Mouse (Mus musculus) hindbrain, embryonic 11.5 days (tissue): ENCODE results near the gene Defb23. TPM values are rescaled to one million over a fixed set of nuclear protein-coding genes. Genes with fewer than 3 reads are reported as not detected.
A peak's percentile ranks its signal among the peaks of the same experiment; 100 is the strongest.
"Not testable (repeated sequence)": the region's sequence is repeated elsewhere in the genome, so short reads cannot be mapped to it uniquely, and the experiment has no call there.

Experiments used
- ATAC-seq: fragments of 200-750 bp; cut with Nextera tagmentation; 2 replicates; pipeline ENCODE4 v1.8.0; 2017; ENCODE audit warnings: mild to moderate bottlenecking, moderate TSS enrichment, moderate library complexity; ENCODE audit not compliant: low FRiP score
- DNase-seq: peaks from one replicate; pipeline ENCODE4 v3.0.0-alpha.2; 2015; ENCODE audit warnings: low spot score
- H3K27ac ChIP-seq: fragments of 300-500 bp; sonication (generic); 2 replicates; pipeline ENCODE4 v1.5.1; 2014; ENCODE audit warnings: mild to moderate bottlenecking, low read depth, low read length
- H3K27me3 ChIP-seq: fragments of 300-500 bp; sonication (generic); 2 replicates; pipeline ENCODE4 v1.6.1; 2014; ENCODE audit warnings: mild to moderate bottlenecking, low read length, moderate library complexity, mixed read lengths; ENCODE audit not compliant: control insufficient read depth, insufficient read depth
- H3K36me3 ChIP-seq: fragments of 300-500 bp; sonication (generic); 2 replicates; pipeline ENCODE4 v1.6.1; 2014; ENCODE audit warnings: mild to moderate bottlenecking, low read length, moderate library complexity, mixed read lengths; ENCODE audit not compliant: control insufficient read depth, insufficient read depth
- H3K4me1 ChIP-seq: fragments of 300-500 bp; sonication (generic); replicated peaks from 2 replicates; pipeline ENCODE4 v1.6.1; 2014; ENCODE audit warnings: low read length, mixed read lengths; ENCODE audit not compliant: control insufficient read depth, insufficient read depth
- H3K4me2 ChIP-seq: fragments of 300-500 bp; sonication (generic); replicated peaks from 2 replicates; pipeline ENCODE4 v1.6.1; 2014; ENCODE audit warnings: mild to moderate bottlenecking, low read depth, low read length
- H3K4me3 ChIP-seq: fragments of 300-500 bp; sonication (generic); 2 replicates; pipeline ENCODE4 v1.5.1; 2014; ENCODE audit warnings: low read depth, low read length
- H3K9ac ChIP-seq: fragments of 300-500 bp; sonication (generic); 2 replicates; pipeline ENCODE4 v1.6.1; 2014; ENCODE audit warnings: low read depth, low read length
- H3K9me3 ChIP-seq: fragments of 300-500 bp; sonication (generic); 2 replicates; pipeline ENCODE4 v1.6.1; 2016; ENCODE audit warnings: low read length; ENCODE audit not compliant: control insufficient read depth
- WGBS: fragments of 180-500 bp; shearing (Covaris S2); extraction: QIAGEN DNeasy Blood & Tissue Kit; methylation state at CpG from one replicate; pipeline ENCODE4 v1.1.7; 2014; 5-methylcytosine and 5-hydroxymethylcytosine counted together
- polyA plus RNA-seq: library from polyadenylated mRNA; unstranded; fragments of >200 nt; fragmentation: Nextera tagmentation; extraction: Ambion mirVana; gene quantifications from 2 replicates; pipeline ENCODE4 v1.2.1, GENCODE M21; 2014

The Defb23 gene
- polyA plus RNA-seq, 1 experiment from 2014 or later, result not detected

GRCm38 (mm10) chr2:152446642-152447041 is 17.8 kb downstream of the Defb23 start:
- no peak for DNase-seq
- Histone ChIP-seq H3K4me1 (no peaks in the 10 kb centered on the region), H3K4me3 (no peak overlapping the region), H3K4me2 (no peak overlapping the region), H3K36me3 (no peaks in the 10 kb centered on the region), H3K9ac (no peak overlapping the region), H3K27me3 (no peaks in the 10 kb centered on the region), H3K27ac (no peak overlapping the region), H3K9me3 (no peaks in the 10 kb centered on the region)
- 72% methylated on average over 2 of the region's 2 CpGs for WGBS
- no peak for ATAC-seq

- 86% methylated on average over 8 of the region's 8 CpGs for WGBS
- H3K4me3 ChIP-seq, result no peak overlapping the region
- no peak overlapping the region for H3K4me2 ChIP-seq
- no peaks in the 10 kb centered on the region for H3K4me1 ChIP-seq
- no peak for DNase-seq
- no peaks in the 10 kb centered on the region for H3K9me3 ChIP-seq
- H3K27me3 ChIP-seq, result no peaks in the 10 kb centered on the region
- no peaks in the 10 kb centered on the region for H3K36me3 ChIP-seq
- no peak overlapping the region for H3K9ac ChIP-seq
- H3K27ac ChIP-seq, result no peak overlapping the region
- no peak for ATAC-seq
These were observed 21.1 kb downstream of the Defb23 start for GRCm38 (mm10) chr2:152443281-152443680.

DNA sequence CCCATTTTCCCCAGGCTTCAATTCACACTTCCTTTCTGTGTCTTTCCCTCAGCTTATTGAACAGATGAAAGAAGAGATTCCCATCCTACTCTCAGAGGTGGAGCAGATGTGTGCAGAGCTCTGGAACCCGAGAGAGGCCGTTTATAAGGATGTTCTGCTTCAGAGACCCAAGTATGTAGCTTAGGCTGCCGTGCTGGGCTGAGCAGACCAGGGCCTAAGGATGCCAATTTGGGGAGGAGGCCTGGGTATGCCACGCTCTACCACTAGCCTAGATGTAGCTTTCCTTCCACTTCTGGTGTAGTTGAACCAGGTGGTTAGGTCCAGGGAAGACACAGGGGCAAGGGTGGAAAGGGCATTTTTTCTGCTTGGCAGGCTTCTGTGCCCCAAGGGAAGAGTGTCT is 22.1 kb downstream of the Defb23 start:
- Histone ChIP-seq H3K4me2 (no peak overlapping the region), H3K4me3 (no peak overlapping the region), H3K27ac (no peak overlapping the region), H3K9ac (no peak overlapping the region), H3K4me1 (no peaks in the 10 kb centered on the region), H3K27me3 (no peaks in the 10 kb centered on the region), H3K9me3 (no peaks in the 10 kb centered on the region), H3K36me3 (no peaks in the 10 kb centered on the region)
- ATAC-seq (no peak), DNase-seq (no peak)
- WGBS, result 75% methylated on average over 4 of the region's 4 CpGs

DNA sequence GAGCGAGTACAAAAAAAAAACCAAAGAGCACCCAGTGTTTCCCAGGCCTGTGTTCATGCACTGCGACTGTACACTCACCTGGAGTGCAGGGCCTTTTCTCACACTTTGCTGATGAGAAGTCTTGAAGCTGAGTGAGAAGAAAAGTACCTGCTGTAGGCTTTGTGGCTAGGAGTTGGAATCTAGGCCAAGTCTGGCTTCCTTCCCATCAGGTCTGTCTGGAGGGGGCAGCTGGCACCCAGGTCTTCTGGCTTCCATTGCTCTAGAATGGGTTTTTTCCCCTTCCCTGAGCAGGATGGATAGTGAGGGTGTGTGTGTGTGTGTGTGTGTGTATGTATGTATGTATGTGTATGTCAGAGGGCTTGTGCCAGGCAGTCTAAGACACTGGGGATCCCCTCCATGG is 24.6 kb downstream of the Defb23 start:
- ATAC-seq (no peak), DNase-seq (no peak)
- H3K27me3 ChIP-seq, result no peaks in the 10 kb centered on the region
- H3K4me2 ChIP-seq, result no peak overlapping the region
- no peaks in the 10 kb centered on the region for H3K9me3 ChIP-seq
- H3K36me3 ChIP-seq, result no peaks in the 10 kb centered on the region
- WGBS, result 94% methylated on average over 2 of the region's 2 CpGs
- no peak overlapping the region for H3K9ac ChIP-seq
- H3K4me3 ChIP-seq, result no peak overlapping the region
- H3K4me1 ChIP-seq, result no peaks in the 10 kb centered on the region
- no peak overlapping the region for H3K27ac ChIP-seq

GRCm38 (mm10) chr2:152438963-152439362 is 25.5 kb downstream of the Defb23 start:
- DNase-seq (no peak), ATAC-seq (no peak)
- Histone ChIP-seq H3K4me3 (no peak overlapping the region), H3K9ac (no peak overlapping the region), H3K4me2 (no peak overlapping the region), H3K36me3 (no peaks in the 10 kb centered on the region), H3K9me3 (no peaks in the 10 kb centered on the region), H3K27me3 (no peaks in the 10 kb centered on the region), H3K4me1 (no peaks in the 10 kb centered on the region), H3K27ac (no peak overlapping the region)
- WGBS, result 74% methylated on average over 1 of the region's 1 CpGs

GRCm38 (mm10) chr2:152436983-152437860 is 27.2 kb downstream of the Defb23 start:
- Histone ChIP-seq H3K4me2 (peak overlapping the region; percentile 44), H3K4me3 (peak overlapping the region; percentile 20; the same call in 1 of the 2 replicates), H3K9me3 (no peaks in the 10 kb centered on the region), H3K9ac (peak overlapping the region; percentile 46; the same call in 1 of the 2 replicates), H3K36me3 (no peaks in the 10 kb centered on the region), H3K27ac (no peak overlapping the region), H3K27me3 (no peaks in the 10 kb centered on the region), H3K4me1 (no peaks in the 10 kb centered on the region)
- WGBS, result 3% methylated on average over 23 of the region's 23 CpGs
- DNase-seq, result peak; percentile 94
- peak; percentile 75 for ATAC-seq

DNA sequence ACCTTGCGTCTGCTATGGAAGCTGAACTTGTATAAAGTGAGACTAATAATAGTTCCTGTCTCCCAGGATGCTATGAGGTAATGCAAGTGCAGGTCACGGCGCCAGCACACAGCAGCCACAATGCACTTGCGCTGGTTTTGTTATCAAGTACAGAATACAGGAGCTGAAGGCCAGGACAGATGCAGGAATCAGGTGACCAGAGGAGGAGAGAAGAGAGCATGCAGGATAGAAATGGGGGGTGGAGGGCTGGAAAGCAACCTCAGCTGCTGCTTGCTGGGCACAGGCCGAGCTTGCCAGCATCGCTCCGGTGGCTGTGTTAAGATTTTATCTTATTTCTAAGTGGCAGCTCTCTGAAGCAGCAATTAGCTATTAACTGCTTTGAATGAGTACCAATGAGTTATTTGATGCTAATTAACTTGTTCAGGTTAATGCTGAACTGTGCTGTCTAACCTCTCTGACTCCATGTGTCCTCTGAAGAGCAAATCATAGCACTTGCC is 28.0 kb downstream of the Defb23 start:
- no peaks in the 10 kb centered on the region for H3K36me3 ChIP-seq
- no peak overlapping the region for H3K4me2 ChIP-seq
- H3K27ac ChIP-seq, result no peak overlapping the region
- no peak overlapping the region for H3K4me3 ChIP-seq
- no peak overlapping the region for H3K9ac ChIP-seq
- 81% methylated on average over 7 of the region's 7 CpGs for WGBS
- H3K27me3 ChIP-seq, result no peaks in the 10 kb centered on the region
- no peaks in the 10 kb centered on the region for H3K4me1 ChIP-seq
- H3K9me3 ChIP-seq, result no peaks in the 10 kb centered on the region
- DNase-seq (no peak), ATAC-seq (no peak)

DNA sequence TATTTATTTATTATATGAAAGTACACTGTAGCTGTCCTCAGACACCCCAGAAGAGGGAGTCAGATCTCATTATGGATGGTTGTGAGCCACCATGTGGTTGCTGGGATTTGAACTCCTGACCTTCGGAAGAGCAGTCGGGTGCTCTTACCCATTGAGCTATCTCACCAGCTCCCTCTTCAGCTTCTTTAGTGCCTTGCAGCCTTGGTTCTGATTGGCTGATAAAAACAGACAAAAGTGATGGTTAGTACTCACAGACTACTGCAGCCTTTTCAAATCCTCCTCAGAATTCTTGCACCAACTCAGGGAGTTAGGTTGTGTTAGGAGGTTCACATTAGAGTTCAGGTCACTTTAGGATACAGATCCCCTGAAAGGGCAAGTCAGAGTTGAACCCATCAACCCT is 35.9 kb downstream of the Defb23 start:
- not testable (repeated sequence) for H3K27ac ChIP-seq, H3K4me1 ChIP-seq, DNase-seq, H3K4me3 ChIP-seq, H3K36me3 ChIP-seq, H3K9me3 ChIP-seq, H3K4me2 ChIP-seq, H3K9ac ChIP-seq, H3K27me3 ChIP-seq, ATAC-seq
- 79% methylated on average over 2 of the region's 2 CpGs for WGBS

- no peak overlapping the region for H3K4me2 ChIP-seq
- no peaks in the 10 kb centered on the region for H3K9me3 ChIP-seq
- 3% methylated on average over 11 of the region's 12 CpGs for WGBS
- no peaks in the 10 kb centered on the region for H3K27me3 ChIP-seq
- ATAC-seq (no peak), DNase-seq (no peak)
- no peaks in the 10 kb centered on the region for H3K36me3 ChIP-seq
- H3K4me1 ChIP-seq, result no peaks in the 10 kb centered on the region
- H3K9ac ChIP-seq, result no peak overlapping the region
- H3K27ac ChIP-seq, result no peak overlapping the region
- no peak overlapping the region for H3K4me3 ChIP-seq
These were observed 36.9 kb downstream of the Defb23 start for GRCm38 (mm10) chr2:152427493-152427892.
